Mouse (Mus musculus): ENCODE data around the gene Gm11034. TPM values are rescaled to one million over a fixed set of nuclear protein-coding genes. Genes with fewer than 3 reads are reported as not detected.

Gene Gm11034
- not detected for total RNA-seq (2021)

DNA sequence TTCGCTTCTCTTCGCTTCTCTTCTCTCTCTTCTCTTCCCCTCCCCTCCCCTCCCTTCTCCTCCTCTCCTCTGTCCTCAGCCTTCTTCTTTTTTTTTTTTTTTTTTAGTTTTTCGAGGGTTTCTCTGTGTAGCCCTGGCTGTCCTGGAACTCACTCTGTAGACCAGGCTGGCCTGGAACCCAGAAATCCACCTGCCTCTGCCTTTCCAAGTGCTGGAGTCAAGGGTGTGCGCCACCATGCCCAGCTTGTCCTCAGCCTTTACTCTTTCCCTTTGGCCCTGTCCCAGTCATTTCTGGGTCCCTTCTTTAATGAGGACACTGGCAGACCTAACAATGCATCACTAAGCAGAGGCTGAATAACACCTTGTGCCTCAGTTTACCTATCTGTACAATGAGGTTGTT, at the start of gene Gm11034:
Gene Gm11034 (minus strand): TSS at position 101 of the 400 bp plus-strand sequence.
- no peak for DNase-seq (ENCODE audit: low spot score in 2 of 2)
- intact Hi-C loops (cut with DNase I) = no loop called here

DNA sequence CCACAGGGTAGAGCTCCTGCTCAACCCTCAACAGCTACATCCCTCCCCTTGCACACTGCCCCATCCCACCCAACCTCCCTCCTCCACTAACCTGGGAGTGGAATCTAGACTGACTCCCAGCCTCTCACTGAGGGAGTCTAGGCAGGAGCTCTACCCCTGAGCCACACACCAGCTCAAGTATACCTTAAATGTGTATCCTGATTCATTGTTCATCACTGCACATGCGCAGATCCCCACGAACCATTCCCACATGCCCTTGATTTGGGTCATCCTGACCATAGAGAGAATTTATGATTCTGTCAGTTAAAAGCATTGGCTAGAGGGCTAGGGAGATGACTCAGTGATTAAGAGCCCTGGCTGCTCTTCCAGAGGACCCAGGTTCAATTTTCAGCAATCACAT, 49.3 kb upstream of the Gm11034 start:
- DNase-seq (ENCODE audit: low spot score in 2 of 2) = no peak
- intact Hi-C loops (cut with DNase I) = no loop called here

DNA sequence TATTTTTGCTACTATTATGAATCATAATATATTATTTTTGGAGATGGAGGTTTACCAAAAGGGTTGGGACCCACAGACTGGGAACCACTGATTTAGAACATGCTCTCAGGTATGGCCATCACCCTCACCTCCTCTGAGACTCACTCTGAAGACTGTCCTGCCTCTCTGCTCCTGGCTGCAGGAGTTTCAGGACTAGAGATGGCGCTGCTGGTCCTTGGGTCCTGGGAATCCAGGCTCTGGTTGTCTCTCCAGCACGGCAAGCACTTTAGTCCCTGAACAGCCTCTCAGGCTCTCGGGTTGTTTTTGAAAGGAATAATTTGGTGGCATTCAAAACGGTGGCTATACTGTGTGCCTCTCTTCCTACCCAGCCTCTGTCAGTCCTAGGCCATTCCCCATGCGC, 48.4 kb upstream of the Gm11034 start:
- no peak for DNase-seq (ENCODE audit: low spot score in 2 of 2)
- intact Hi-C loops (cut with DNase I) = loop anchor here (2.0 kb wide), 1 partner anchor 105 kb away; no protein-coding TSS in a partner anchor

- intact Hi-C loops (cut with DNase I) = loop anchor here (2.0 kb wide), 1 partner anchor 105 kb away; no protein-coding TSS in a partner anchor
- DNase-seq (ENCODE audit: low spot score in 2 of 2) = no peak
Measured at GRCm38 (mm10) chr8:72261431-72261830, 48.0 kb upstream of the Gm11034 start.

DNA sequence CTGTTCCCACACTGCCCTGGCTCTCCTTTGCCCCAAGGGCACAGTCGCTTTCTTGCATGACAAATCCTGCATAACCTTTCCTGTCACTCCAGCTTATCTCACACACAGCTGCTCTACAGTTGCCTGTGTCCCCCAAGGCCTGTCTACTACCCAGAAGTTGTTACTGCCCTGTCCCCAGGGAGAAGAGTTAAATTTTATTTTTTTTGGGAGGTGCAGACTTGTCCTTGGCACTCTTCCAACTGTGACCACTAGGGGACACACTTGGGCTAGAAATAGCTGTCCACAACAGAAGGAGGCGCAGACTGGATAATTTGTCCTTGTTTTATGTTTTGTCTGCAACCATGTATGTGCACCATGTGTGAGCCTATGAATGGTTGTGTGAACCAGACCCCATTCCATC, 47.6 kb upstream of the Gm11034 start:
- no peak for DNase-seq (ENCODE audit: low spot score in 2 of 2)

GRCm38 (mm10) chr8:72260585-72260984, 47.1 kb upstream of the Gm11034 start:
- no peak for DNase-seq (ENCODE audit: low spot score in 2 of 2)
- intact Hi-C loops (cut with DNase I) = loop anchor here (2.0 kb wide), 1 partner anchor 106 kb away; no protein-coding TSS in a partner anchor

More for the DNA sequence above, 47.6 kb upstream of the Gm11034 start:
- intact Hi-C loops (cut with DNase I) = loop anchor here (2.0 kb wide), 1 partner anchor 106 kb away; no protein-coding TSS in a partner anchor

DNA sequence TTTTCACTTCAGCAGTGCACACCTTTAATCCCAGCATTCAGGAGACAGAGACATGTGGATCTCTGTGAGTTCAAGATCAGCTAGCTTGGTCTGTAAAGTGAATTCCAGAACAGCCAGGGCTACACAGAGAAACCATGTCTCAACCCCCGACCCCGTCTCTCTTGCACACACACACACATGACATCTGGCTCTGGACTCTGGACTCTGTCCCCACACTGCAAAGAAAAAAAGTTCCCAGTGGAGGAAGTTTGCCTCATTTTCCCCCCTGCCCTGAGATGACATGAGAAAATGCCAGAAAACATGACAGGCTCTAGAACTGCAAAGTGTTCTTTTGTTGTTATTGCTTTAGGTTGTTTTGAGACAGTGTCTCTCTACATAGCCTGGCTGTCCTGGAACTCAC, 46.4 kb upstream of the Gm11034 start:
- no peak for DNase-seq (ENCODE audit: low spot score in 2 of 2)
- intact Hi-C loops (cut with DNase I) = loop anchor here (2.0 kb wide), 1 partner anchor 107 kb away; no protein-coding TSS in a partner anchor

DNA sequence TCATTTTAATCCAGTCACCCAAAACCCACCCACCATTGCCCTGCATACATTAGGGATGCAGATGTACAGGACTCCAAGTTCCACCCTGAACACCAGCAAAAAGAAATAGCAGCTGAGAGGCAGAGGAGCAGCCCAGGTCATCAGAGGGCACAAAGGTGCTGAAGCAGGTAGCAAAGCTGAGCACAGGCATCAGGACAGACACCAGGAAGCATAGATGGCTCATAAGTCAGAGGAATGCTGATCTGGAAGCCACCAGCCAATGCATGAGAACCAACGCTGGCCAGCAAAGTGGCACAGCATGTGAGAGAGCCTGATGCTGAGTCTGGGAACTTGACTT, 44.4 kb upstream of the Gm11034 start:
- intact Hi-C loops (cut with DNase I) = no loop called here

GRCm38 (mm10) chr8:72257171-72257901, 43.9 kb upstream of the Gm11034 start:
- intact Hi-C loops (cut with DNase I) = no loop called here
- DNase-seq (ENCODE audit: low spot score in 2 of 2) = no peak

More for the DNA sequence above, 44.4 kb upstream of the Gm11034 start:
- DNase-seq (ENCODE audit: low spot score in 2 of 2) = no peak

DNA sequence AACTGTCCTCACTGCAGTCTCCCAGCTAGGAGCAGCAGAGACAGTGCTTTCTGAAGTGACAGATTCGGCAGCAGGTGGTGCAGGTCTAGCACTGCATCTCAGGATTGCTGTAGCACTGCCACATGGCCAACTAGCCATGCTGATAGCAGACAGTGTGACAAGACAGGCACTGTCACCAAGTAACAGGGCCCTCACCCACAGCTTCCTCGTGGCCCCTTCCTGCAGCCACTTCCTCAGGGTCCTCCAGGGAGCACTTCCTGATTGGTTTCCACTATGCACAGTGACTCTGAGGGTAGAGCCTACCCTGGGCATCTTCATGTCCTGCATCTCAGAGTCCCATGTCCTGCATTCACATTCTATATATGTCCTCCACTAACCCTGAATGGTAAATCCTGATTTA, 31.2 kb upstream of the Gm11034 start:
- intact Hi-C loops (cut with DNase I) = no loop called here
- no peak for DNase-seq (ENCODE audit: low spot score in 2 of 2)

DNA sequence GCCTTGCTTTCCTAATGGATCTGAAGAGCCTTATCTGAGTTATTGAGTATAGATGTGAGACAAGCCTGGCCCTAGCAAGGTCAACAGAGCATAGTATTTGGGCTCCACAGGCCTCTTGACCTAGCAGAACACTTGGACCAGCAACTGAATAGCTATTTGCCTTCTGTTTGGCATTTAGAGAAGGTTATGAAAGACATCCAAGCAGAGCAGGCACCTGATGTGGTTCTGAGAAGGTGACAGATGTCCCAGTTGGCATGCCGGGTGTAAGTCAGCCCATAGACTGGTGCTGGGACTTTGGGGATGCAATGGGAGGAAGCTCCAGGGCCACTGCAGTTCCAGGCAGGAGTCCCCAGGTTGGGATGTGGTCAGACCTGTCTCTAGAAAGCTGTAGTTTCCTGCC, 28.8 kb upstream of the Gm11034 start:
- no peak for DNase-seq (ENCODE audit: low spot score in 2 of 2)
- intact Hi-C loops (cut with DNase I) = no loop called here

GRCm38 (mm10) chr8:72240951-72241350, 27.5 kb upstream of the Gm11034 start:
- intact Hi-C loops (cut with DNase I) = no loop called here
- no peak for DNase-seq (ENCODE audit: low spot score in 2 of 2)

GRCm38 (mm10) chr8:72240403-72240763, 26.9 kb upstream of the Gm11034 start:
- DNase-seq (ENCODE audit: low spot score in 2 of 2) = no peak
- intact Hi-C loops (cut with DNase I) = no loop called here

DNA sequence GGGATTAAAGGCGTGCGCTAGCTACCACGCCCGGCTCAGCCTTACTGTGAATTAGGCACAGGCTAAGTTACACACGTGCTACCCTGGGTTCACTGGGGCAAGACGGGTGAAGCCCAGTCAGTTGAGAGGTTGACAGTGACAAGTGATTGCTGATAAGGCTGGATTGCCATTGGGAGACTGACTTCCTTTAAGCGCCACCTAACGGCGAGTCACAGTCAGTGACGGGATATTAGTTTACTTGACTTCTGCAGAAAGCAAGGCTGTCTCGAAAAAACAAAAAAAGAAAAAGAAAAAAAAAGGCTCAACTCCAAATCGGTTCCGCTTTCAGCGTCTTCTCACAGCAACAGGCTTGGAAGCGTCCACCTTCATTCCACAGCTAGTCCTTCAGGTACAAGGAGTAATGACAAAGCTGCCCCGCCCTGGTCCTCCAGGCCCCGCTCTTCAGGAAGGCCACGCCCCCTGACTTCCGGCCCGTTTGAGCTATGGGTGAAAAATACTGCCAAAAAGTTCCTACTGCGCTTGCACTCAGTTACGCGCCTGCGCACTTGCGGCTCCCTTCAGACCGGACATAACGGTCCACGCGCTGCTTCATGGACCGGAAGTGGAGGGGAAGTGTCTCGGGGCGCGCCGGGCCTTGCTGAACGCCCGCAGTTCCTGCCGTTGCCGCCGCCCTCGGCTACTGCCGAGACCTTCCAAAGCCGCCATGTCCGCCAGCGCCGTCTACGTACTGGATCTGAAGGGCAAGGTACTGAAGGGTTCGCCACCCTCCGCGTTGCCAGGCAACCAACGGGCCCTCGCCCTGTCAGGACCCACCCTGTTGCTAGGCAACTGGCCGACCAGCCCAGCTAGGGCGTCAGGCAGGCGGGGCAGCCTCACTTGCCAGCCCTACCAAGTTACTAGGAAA, 26.3 kb upstream of the Gm11034 start, which contains the start of gene Ap1m1:
Gene Ap1m1 (plus strand): TSS at position 520 of the 904 bp plus-strand sequence.
- peak; percentile 98 for DNase-seq (ENCODE audit: low spot score in 2 of 2)
- intact Hi-C loops (cut with DNase I) = loop anchor here (5.0 kb wide), 1 partner anchor 77 kb away; the partner anchor contains the start of gene Rab8a

- no peak for DNase-seq (ENCODE audit: low spot score in 2 of 2)
- intact Hi-C loops (cut with DNase I) = no loop called here
Measured at GRCm38 (mm10) chr8:72222656-72223055, 9.2 kb upstream of the Gm11034 start.

GRCm38 (mm10) chr8:72220758-72221157, 7.3 kb upstream of the Gm11034 start:
- intact Hi-C loops (cut with DNase I) = no loop called here
- no peak for DNase-seq (ENCODE audit: low spot score in 2 of 2)

- intact Hi-C loops (cut with DNase I) = no loop called here
- peak; percentile 82 to 87 for DNase-seq (ENCODE audit: low spot score in 2 of 2)
Measured at GRCm38 (mm10) chr8:72219541-72220363, 6.3 kb upstream of the Gm11034 start, which contains the start of gene Fam32a. Gene Fam32a, plus strand, starts transcription at chr8:72219730.

- DNase-seq (ENCODE audit: low spot score in 2 of 2) = no peak
- intact Hi-C loops (cut with DNase I) = no loop called here
Measured at GRCm38 (mm10) chr8:72218781-72219540, 5.5 kb upstream of the Gm11034 start.

DNA sequence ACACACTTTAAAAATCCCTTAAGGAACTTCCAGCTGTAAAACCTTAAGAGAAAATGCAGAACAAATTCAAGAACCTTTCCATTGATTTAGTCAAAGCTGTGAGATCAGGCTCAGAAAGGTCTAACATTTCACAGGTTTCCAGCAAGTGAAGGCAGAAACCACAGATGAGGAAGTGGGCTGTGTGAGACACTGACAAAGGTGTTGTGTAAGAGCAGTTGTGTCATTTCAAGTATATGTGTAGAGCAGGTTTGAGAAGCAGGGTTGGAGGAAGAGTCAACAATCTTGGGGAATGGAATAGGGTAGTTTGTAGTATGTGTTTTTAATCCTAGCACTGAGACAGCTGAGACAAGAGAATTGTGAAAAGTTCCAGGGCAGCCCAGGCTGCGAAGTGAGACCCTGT, 2.4 kb upstream of the Gm11034 start:
- no peak for DNase-seq (ENCODE audit: low spot score in 2 of 2)
- intact Hi-C loops (cut with DNase I) = no loop called here
